Mouse (Mus musculus): ENCODE data around the gene Cnnm2. TPM values are rescaled to one million over a fixed set of nuclear protein-coding genes. Genes with fewer than 3 reads are reported as not detected.

The Cnnm2 gene
- 3.6 and 3.8 TPM in 2 replicates for polyA plus RNA-seq (2014; fragmentation: Nextera tagmentation; extraction: Ambion mirVana)

DNA sequence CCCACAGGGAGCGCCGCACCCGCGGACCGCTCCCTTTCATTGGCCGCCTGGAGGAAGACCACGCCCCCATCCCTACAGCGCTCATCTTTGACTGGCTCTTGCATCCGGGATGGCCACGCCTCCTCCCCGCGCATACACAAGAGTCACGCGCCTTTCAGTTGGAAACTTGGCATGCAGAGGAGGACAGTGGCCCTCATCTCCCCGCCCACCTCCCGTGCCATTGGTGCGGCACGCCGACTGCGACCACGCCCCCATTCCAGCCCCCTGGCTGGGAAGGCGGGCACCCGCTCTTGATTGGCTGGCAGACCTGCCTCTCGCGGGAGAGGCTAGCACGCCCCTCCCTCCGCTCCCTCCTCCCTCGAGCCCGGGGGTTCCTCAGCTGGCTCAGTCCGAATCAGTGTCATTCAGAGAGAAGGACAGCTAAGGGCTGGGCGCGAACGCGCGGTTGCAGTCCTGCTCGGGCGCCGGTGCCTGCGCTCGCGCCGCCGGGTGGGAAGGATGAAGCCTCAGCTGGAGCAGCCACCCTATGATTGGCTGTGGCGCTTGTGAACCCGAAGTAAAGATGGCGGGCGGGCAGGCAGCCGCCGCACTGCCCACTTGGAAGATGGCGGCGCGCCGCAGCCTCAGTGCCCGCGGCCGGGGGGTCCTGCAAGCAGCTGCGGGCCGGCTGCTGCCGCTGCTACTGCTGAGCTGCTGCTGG, at the start of gene Cnnm2:
Cnnm2 (plus strand) TSS at position 350 of the 700 bp plus-strand sequence.
- no peaks in the 10 kb centered on the region for H3K36me3 ChIP-seq (replicated peaks; ENCODE audit: control insufficient read depth, insufficient read depth, low read depth, low read length)
- no peaks in the 10 kb centered on the region for H3K9me3 ChIP-seq (replicated peaks; ENCODE audit: control insufficient read depth, low read length)
- H3K27me3 ChIP-seq (ENCODE audit: control insufficient read depth, insufficient read depth, low read length): peaks cover 2% of the 10 kb centered on the region; the same call in 1 of the 2 replicates
- no peaks in the 10 kb centered on the region for H3K4me1 ChIP-seq (ENCODE audit: control insufficient read depth, insufficient read depth, low read length)
- peak within 1 kb of the TSS; percentile 78 for H3K4me3 ChIP-seq (ENCODE audit: low read depth, low read length)
- under 1% methylated on average over 57 of the region's 59 CpGs for WGBS
- peak within 1 kb of the TSS; percentile 98 for H3K4me2 ChIP-seq (ENCODE audit: low read depth, low read length)
- peak within 1 kb of the TSS; percentile 74 for H3K9ac ChIP-seq (replicated peaks; ENCODE audit: low read length)
- ATAC-seq (replicated peaks; ENCODE audit: insufficient number of reproducible peaks, low FRiP score, low TSS enrichment, low read depth): peak; percentile 97
- DNase-seq (ENCODE audit: low spot score): peak; percentile 99
- H3K27ac ChIP-seq (replicated peaks; ENCODE audit: low read depth, low read length): 0 out of 2 replicates have a peak within 1 kb of the TSS, but pooled peaks have one; percentile 6

- H3K9me3 ChIP-seq (replicated peaks; ENCODE audit: control insufficient read depth, low read length): no peaks in the 10 kb centered on the region
- no peak overlapping the region for H3K4me2 ChIP-seq (ENCODE audit: low read depth, low read length)
- DNase-seq (ENCODE audit: low spot score) (no peak), ATAC-seq (replicated peaks; ENCODE audit: insufficient number of reproducible peaks, low FRiP score, low TSS enrichment, low read depth) (no peak)
- 89% methylated on average over 8 of the region's 8 CpGs for WGBS
- no peaks in the 10 kb centered on the region for H3K27me3 ChIP-seq (ENCODE audit: control insufficient read depth, insufficient read depth, low read length)
- H3K36me3 ChIP-seq (replicated peaks; ENCODE audit: control insufficient read depth, insufficient read depth, low read depth, low read length): no peaks in the 10 kb centered on the region
- no peak overlapping the region for H3K4me3 ChIP-seq (ENCODE audit: low read depth, low read length)
- no peaks in the 10 kb centered on the region for H3K4me1 ChIP-seq (ENCODE audit: control insufficient read depth, insufficient read depth, low read length)
- no peak overlapping the region for H3K9ac ChIP-seq (replicated peaks; ENCODE audit: low read length)
- H3K27ac ChIP-seq (replicated peaks; ENCODE audit: low read depth, low read length): no peak overlapping the region
Measured at GRCm38 (mm10) chr19:46714234-46714633, 47.2 kb upstream of the Cnnm2 start.

DNA sequence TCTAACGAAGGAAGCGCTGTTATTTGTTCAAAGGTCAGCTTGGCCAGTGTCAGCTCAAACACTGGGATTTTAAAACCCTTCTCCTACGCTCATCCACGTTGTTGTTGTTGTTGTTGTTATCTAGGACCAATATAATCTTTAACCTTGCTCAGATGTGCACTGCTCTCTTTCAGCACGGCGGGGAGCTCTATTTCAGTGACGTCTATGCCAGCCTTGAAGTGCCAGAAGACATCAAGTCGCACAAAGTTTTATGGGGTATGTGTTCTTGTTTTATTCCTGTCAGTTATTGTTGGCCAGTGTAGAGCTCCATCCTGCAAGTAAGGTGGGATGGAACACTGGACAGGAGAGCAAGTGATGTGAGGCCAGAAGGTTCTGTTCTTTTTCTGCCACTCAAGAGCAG, 46.4 kb upstream of the Cnnm2 start:
- no peaks in the 10 kb centered on the region for H3K27me3 ChIP-seq (ENCODE audit: control insufficient read depth, insufficient read depth, low read length)
- ATAC-seq (replicated peaks; ENCODE audit: insufficient number of reproducible peaks, low FRiP score, low TSS enrichment, low read depth) (no peak), DNase-seq (ENCODE audit: low spot score) (no peak)
- WGBS: 87% methylated on average over 8 of the region's 8 CpGs
- H3K9me3 ChIP-seq (replicated peaks; ENCODE audit: control insufficient read depth, low read length): no peaks in the 10 kb centered on the region
- H3K27ac ChIP-seq (replicated peaks; ENCODE audit: low read depth, low read length): no peak overlapping the region
- no peaks in the 10 kb centered on the region for H3K4me1 ChIP-seq (ENCODE audit: control insufficient read depth, insufficient read depth, low read length)
- H3K4me3 ChIP-seq (ENCODE audit: low read depth, low read length): no peak overlapping the region
- H3K4me2 ChIP-seq (ENCODE audit: low read depth, low read length): no peak overlapping the region
- H3K9ac ChIP-seq (replicated peaks; ENCODE audit: low read length): no peak overlapping the region
- no peaks in the 10 kb centered on the region for H3K36me3 ChIP-seq (replicated peaks; ENCODE audit: control insufficient read depth, insufficient read depth, low read depth, low read length)

- DNase-seq (ENCODE audit: low spot score): no peak
- Histone ChIP-seq H3K4me2 (ENCODE audit: low read depth, low read length) (no peak overlapping the region), H3K27me3 (ENCODE audit: control insufficient read depth, insufficient read depth, low read length) (no peaks in the 10 kb centered on the region), H3K4me1 (ENCODE audit: control insufficient read depth, insufficient read depth, low read length) (no peaks in the 10 kb centered on the region), H3K27ac (replicated peaks; ENCODE audit: low read depth, low read length) (no peak overlapping the region), H3K9ac (replicated peaks; ENCODE audit: low read length) (no peak overlapping the region), H3K36me3 (replicated peaks; ENCODE audit: control insufficient read depth, insufficient read depth, low read depth, low read length) (no peaks in the 10 kb centered on the region; the same call in 1 of the 2 replicates), H3K4me3 (ENCODE audit: low read depth, low read length) (no peak overlapping the region), H3K9me3 (replicated peaks; ENCODE audit: control insufficient read depth, low read length) (no peaks in the 10 kb centered on the region)
- 92% methylated on average over 4 of the region's 4 CpGs for WGBS
- no peak for ATAC-seq (replicated peaks; ENCODE audit: insufficient number of reproducible peaks, low FRiP score, low TSS enrichment, low read depth)
Measured at GRCm38 (mm10) chr19:46718150-46718549, 43.2 kb upstream of the Cnnm2 start.

DNA sequence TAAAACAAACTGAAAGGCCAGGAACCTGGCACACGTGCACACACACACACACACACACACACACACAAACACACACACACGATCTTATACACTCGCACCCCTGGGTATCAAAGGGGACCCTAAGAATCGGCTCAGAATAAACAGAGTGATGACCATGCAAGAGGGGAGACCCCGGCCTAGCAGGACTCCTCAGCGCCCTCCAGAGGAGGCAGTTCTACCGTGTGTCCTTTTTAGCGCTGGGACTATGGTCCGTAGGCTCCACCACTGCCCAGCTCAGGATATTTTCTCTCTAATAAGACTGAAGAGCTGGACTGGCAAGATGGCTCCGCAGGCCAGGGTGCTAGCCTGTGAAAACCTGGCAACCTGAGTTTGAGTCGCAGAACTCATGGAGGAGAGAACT, 37.0 kb upstream of the Cnnm2 start:
- WGBS: 63% methylated on average over 11 of the region's 11 CpGs

DNA sequence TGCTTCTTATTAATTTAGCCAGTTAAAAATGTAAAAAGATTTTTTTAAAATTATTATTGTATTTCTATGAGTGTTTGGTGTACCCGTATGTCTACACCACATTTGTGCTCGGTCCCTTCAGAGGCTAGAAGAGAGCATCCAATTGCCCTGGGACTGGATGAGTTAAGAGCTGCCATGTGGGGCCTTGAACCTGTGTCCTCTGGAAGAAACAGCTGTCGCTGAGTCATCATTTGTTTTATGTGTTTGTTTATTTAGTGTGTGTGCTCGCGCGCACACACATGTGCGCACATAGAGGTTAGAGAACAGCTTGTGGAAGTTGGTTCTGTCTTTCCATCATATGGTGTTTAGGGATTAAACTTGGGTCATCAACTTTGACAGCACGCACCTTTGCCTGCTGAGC, 35.3 kb upstream of the Cnnm2 start:
- ATAC-seq (replicated peaks; ENCODE audit: insufficient number of reproducible peaks, low FRiP score, low TSS enrichment, low read depth) (no peak), DNase-seq (ENCODE audit: low spot score) (no peak)
- no peak overlapping the region for H3K9ac ChIP-seq (replicated peaks; ENCODE audit: low read length)
- no peak overlapping the region for H3K4me2 ChIP-seq (ENCODE audit: low read depth, low read length)
- H3K4me1 ChIP-seq (ENCODE audit: control insufficient read depth, insufficient read depth, low read length): no peaks in the 10 kb centered on the region; the same call in 1 of the 2 replicates
- H3K36me3 ChIP-seq (replicated peaks; ENCODE audit: control insufficient read depth, insufficient read depth, low read depth, low read length): no peaks in the 10 kb centered on the region; the same call in 1 of the 2 replicates
- H3K27me3 ChIP-seq (ENCODE audit: control insufficient read depth, insufficient read depth, low read length): no peaks in the 10 kb centered on the region
- 94% methylated on average over 8 of the region's 8 CpGs for WGBS
- H3K4me3 ChIP-seq (ENCODE audit: low read depth, low read length): no peak overlapping the region
- H3K27ac ChIP-seq (replicated peaks; ENCODE audit: low read depth, low read length): no peak overlapping the region
- no peaks in the 10 kb centered on the region for H3K9me3 ChIP-seq (replicated peaks; ENCODE audit: control insufficient read depth, low read length)

More for the DNA sequence above, 37.0 kb upstream of the Cnnm2 start:
- no peaks in the 10 kb centered on the region for H3K9me3 ChIP-seq (replicated peaks; ENCODE audit: control insufficient read depth, low read length)
- no peak overlapping the region for H3K9ac ChIP-seq (replicated peaks; ENCODE audit: low read length)
- no peak for DNase-seq (ENCODE audit: low spot score)
- H3K36me3 ChIP-seq (replicated peaks; ENCODE audit: control insufficient read depth, insufficient read depth, low read depth, low read length): no peaks in the 10 kb centered on the region; the same call in 1 of the 2 replicates
- H3K27ac ChIP-seq (replicated peaks; ENCODE audit: low read depth, low read length): no peak overlapping the region
- H3K4me2 ChIP-seq (ENCODE audit: low read depth, low read length): no peak overlapping the region
- no peaks in the 10 kb centered on the region for H3K27me3 ChIP-seq (ENCODE audit: control insufficient read depth, insufficient read depth, low read length)
- H3K4me1 ChIP-seq (ENCODE audit: control insufficient read depth, insufficient read depth, low read length): no peaks in the 10 kb centered on the region; the same call in 1 of the 2 replicates
- ATAC-seq (replicated peaks; ENCODE audit: insufficient number of reproducible peaks, low FRiP score, low TSS enrichment, low read depth): no peak
- H3K4me3 ChIP-seq (ENCODE audit: low read depth, low read length): no peak overlapping the region

DNA sequence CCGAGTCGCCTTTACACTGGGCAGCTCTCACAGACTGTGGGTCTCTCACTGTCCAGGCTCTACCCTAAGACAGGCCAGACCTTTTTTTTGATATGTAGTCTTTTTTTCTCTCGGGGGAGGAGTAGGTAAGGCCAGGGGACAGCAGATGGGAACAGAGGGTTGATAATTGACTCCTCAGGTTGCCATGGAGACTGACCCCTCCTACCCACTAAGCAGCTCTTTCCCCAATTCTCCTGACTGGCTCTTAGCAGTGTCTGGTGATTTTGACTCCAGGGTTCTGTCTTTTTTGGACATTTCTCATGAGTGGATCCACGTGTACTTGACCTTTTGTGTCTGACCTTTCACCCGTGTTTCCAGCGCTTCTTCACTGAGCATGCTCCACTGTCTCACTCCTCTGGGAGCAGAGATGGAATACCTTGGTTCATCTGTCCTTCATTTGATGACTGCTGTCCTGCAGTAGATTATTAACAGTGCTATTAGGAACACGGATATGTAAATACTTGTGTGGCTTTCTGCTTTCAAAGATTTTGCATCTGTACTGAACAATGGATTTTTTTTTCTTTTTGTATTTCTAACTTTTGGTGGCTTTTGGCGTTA, 34.2 kb upstream of the Cnnm2 start:
- H3K36me3 ChIP-seq (replicated peaks; ENCODE audit: control insufficient read depth, insufficient read depth, low read depth, low read length): no peaks in the 10 kb centered on the region
- no peak overlapping the region for H3K27ac ChIP-seq (replicated peaks; ENCODE audit: low read depth, low read length)
- no peaks in the 10 kb centered on the region; the same call in 1 of the 2 replicates for H3K4me1 ChIP-seq (ENCODE audit: control insufficient read depth, insufficient read depth, low read length)
- H3K4me2 ChIP-seq (ENCODE audit: low read depth, low read length): no peak overlapping the region
- H3K9ac ChIP-seq (replicated peaks; ENCODE audit: low read length): no peak overlapping the region
- ATAC-seq (replicated peaks; ENCODE audit: insufficient number of reproducible peaks, low FRiP score, low TSS enrichment, low read depth) (peak; percentile 62; the same call in 1 of the 2 replicates), DNase-seq (ENCODE audit: low spot score) (peak; percentile 33)
- 58% methylated on average over 8 of the region's 8 CpGs for WGBS
- H3K27me3 ChIP-seq (ENCODE audit: control insufficient read depth, insufficient read depth, low read length): no peaks in the 10 kb centered on the region
- no peak overlapping the region for H3K4me3 ChIP-seq (ENCODE audit: low read depth, low read length)
- no peaks in the 10 kb centered on the region for H3K9me3 ChIP-seq (replicated peaks; ENCODE audit: control insufficient read depth, low read length)

DNA sequence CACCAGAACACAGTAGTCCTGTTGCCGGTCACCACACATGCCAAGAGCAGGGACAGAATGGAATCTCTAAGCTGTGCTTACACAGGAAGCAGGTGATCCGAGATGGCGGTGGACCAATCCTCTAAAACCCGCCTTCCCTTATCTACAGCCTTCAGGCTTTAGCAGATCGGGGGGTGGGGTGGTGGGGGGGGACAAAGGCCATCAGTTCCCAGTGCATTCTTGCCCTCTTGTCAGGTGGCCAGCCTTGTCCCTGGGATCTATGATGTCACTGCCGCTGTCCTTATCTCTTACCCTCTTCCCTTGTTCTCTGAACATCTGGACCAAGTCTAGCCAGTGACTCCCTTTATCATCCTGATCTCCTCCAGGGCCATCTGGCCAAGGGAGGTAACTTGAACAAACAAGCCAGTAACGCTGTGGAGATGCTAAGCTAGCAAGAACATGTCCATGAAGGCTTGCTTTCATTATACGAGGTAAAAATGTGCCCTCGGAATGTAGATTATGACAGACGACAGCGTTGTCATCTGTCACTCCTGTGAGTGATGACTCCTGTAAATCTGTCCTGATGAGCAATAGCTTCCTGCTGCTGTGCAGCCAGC, 33.4 kb upstream of the Cnnm2 start:
- ATAC-seq (replicated peaks; ENCODE audit: insufficient number of reproducible peaks, low FRiP score, low TSS enrichment, low read depth) (no peak), DNase-seq (ENCODE audit: low spot score) (no peak)
- H3K36me3 ChIP-seq (replicated peaks; ENCODE audit: control insufficient read depth, insufficient read depth, low read depth, low read length): no peaks in the 10 kb centered on the region
- H3K4me1 ChIP-seq (ENCODE audit: control insufficient read depth, insufficient read depth, low read length): no peaks in the 10 kb centered on the region; the same call in 1 of the 2 replicates
- no peak overlapping the region for H3K9ac ChIP-seq (replicated peaks; ENCODE audit: low read length)
- no peak overlapping the region for H3K4me2 ChIP-seq (ENCODE audit: low read depth, low read length)
- H3K9me3 ChIP-seq (replicated peaks; ENCODE audit: control insufficient read depth, low read length): no peaks in the 10 kb centered on the region
- no peak overlapping the region for H3K27ac ChIP-seq (replicated peaks; ENCODE audit: low read depth, low read length)
- no peaks in the 10 kb centered on the region for H3K27me3 ChIP-seq (ENCODE audit: control insufficient read depth, insufficient read depth, low read length)
- H3K4me3 ChIP-seq (ENCODE audit: low read depth, low read length): no peak overlapping the region
- 82% methylated on average over 11 of the region's 11 CpGs for WGBS

All from embryonic facial prominence, embryonic 11.5 days (tissue).